Mouse (Mus musculus) heart, postnatal 0 days (tissue): ENCODE measurements around the gene Ankrd12.

Source experiments
- CTCF ChIP-seq: IDR thresholded peaks from 2 replicates; pipeline ENCODE4 v1.5.1; 2016; ENCODE audit warnings: antibody characterized with exemption, control low read depth, low read depth
- EP300 ChIP-seq: IDR thresholded peaks from 2 replicates; pipeline ENCODE4 v1.6.1; 2016; ENCODE audit warnings: antibody characterized with exemption, low read depth

GRCm38 (mm10) chr17:66065115-66065514 is 11.8 kb downstream of the Ankrd12 start:
- no peak for TF ChIP-seq EP300
- no peak for TF ChIP-seq CTCF
